Mouse (Mus musculus) B cell, adult 62 days (primary cell): ENCODE measurements around the gene Ccna2. TPM values are rescaled to one million over a fixed set of nuclear protein-coding genes. Genes with fewer than 3 reads are reported as not detected.

Source experiments
- total RNA-seq: library from RNA; stranded (reverse); gene quantifications from 4 replicates; pipeline ENCODE4 v1.2.4, GENCODE M21; 2023

The Ccna2 gene
- 1.1 to 3.0 TPM (median 2.2 TPM) in 4 replicates for total RNA-seq

GRCm38 (mm10) chr3:36571827-36572378, at the start of gene Ccna2:
Gene Ccna2 (minus strand): TSS chr3:36572150.

GRCm38 (mm10) chr3:36613202-36613907, 41.4 kb upstream of the Ccna2 start, which contains the start of gene Bbs7:
Gene Bbs7 (minus strand): TSS chr3:36613477.

GRCm38 (mm10) chr3:36552406-36553047, 19.4 kb downstream of the Ccna2 start, which contains the start of gene Exosc9:
Gene Exosc9 (plus strand): TSS chr3:36552606.

GRCm38 (mm10) chr3:36521073-36522060, 50.6 kb downstream of the Ccna2 start, which contains the start of gene Gm11549:
Gene Gm11549 (minus strand): TSS chr3:36521813.

Other genes starting within 250 kb of the Ccna2 start
- gene Anxa5, start 96.3 kb downstream of the Ccna2 start, total RNA-seq = 24.4 to 33.1 TPM (median 27.1 TPM) in 4 replicates
- gene 1810062G17Rik, start 96.2 kb downstream of the Ccna2 start, total RNA-seq = 0.66 to 0.89 TPM (median 0.67 TPM) in 3 of 4 replicates, not detected in the other
- gene Gm11549, start 50.3 kb downstream of the Ccna2 start, total RNA-seq = not detected in 4 replicates
- gene Exosc9, start 19.5 kb downstream of the Ccna2 start, total RNA-seq = 32.1 to 42.4 TPM (median 37.4 TPM) in 4 replicates
- gene Bbs7, start 41.3 kb upstream of the Ccna2 start, total RNA-seq = 0.77 to 1.0 TPM (median 0.83 TPM) in 4 replicates
- gene Trpc3, start 118.0 kb upstream of the Ccna2 start, total RNA-seq = not detected in 4 replicates